Comparison of ENCODE assay signal across 1 mouse cellular context in the genomic region with DNA sequence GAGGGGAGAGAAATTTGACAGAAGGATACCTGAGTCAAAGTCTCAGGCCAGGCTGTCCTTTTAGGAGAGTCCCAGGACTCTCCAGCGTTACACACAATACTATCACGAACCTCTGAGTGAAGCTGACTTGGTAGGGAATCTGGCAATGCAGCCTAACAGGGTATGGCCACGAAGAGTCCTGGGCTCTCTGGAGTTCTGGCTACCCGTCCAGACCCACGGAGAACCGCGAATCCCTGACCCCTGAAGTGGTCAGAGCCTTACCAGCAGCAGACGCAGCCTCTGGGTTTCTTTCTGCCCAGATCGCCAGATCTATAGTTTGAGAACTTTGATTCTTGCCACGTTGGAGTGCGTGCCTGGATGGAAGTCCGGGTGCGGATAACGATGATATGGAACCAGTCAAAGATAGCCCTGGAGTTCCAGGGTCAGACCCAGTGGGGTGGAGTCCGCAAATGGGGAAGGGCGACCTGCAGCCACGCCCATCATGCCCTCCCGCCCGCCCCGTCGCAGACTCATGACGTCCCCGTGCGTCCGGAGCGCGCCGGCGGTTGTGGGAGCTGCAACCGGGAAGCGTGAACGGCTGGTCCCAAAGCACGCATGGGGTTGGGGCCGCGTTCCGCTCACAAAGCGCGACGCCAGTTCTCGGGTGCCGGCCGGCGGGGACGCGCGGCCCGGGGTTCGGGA.
TF ChIP-seq lines count a peak whose summit lies in the region.

TSS of gene Dhrs1 (minus strand) at position 511 of the 681 bp plus-strand sequence.
TSS of gene Nop9 (plus strand) at position 514 of the 681 bp plus-strand sequence.

TF ChIP-seq in CH12.LX, 34 proteins besides CTCF, POLR2A, EP300 and RAD21:
- TF ChIP-seq HCFC1 (IDR thresholded peaks at IDR 0.05; ENCODE audit: low read depth, low read length): peak; percentile 78
- peak; percentile 83 for TF ChIP-seq SIN3A (IDR thresholded peaks at IDR 0.05; ENCODE audit: low read length)
- peak; percentile 41; the same call in 1 of the 2 replicates for TF ChIP-seq MAZ (IDR thresholded peaks at IDR 0.05; ENCODE audit: low read depth, low read length)
- peak; percentile 56; the same call in 1 of the 2 replicates for TF ChIP-seq TCF12 (IDR thresholded peaks at IDR 0.05; ENCODE audit: low read depth, low read length)
- TF ChIP-seq ELF1 (IDR thresholded peaks at IDR 0.05; ENCODE audit: low read depth, low read length): peak; percentile 82
- TF ChIP-seq POLR2AphosphoS2 (IDR thresholded peaks at IDR 0.05; ENCODE audit: low read depth, low read length): 0 out of 2 replicates have a peak, but pooled peaks have one; percentile 35
- TF ChIP-seq SMC3 (IDR thresholded peaks at IDR 0.05; ENCODE audit: low read depth, low read length): no peak
- TF ChIP-seq NRF1 (IDR thresholded peaks at IDR 0.05; ENCODE audit: low read depth, low read length): peak; percentile 25; the same call in 1 of the 2 replicates
- TF ChIP-seq MAX (IDR thresholded peaks at IDR 0.05; ENCODE audit: low read length): peak; percentile 68
- no peak for TF ChIP-seq UBTF (IDR thresholded peaks at IDR 0.05; ENCODE audit: low read depth, low read length)
- TF ChIP-seq IRF4 (IDR thresholded peaks at IDR 0.05; ENCODE audit: low read depth, low read length): peak; percentile 68; the same call in 1 of the 2 replicates
- TF ChIP-seq KAT2A (IDR thresholded peaks at IDR 0.05; ENCODE audit: insufficient replicate concordance, low read length): 0 out of 2 replicates have a peak, but pooled peaks have one; percentile 54
- peak; percentile 62; the same call in 1 of the 2 replicates for TF ChIP-seq NELFE (IDR thresholded peaks at IDR 0.05; ENCODE audit: low read depth, low read length)
- TF ChIP-seq RCOR1 (conservative IDR thresholded peaks at IDR 0.05; ENCODE audit: low read depth, low read length): no peak
- TF ChIP-seq ZMIZ1 (IDR thresholded peaks at IDR 0.05; ENCODE audit: low read depth, low read length): no peak
- TF ChIP-seq MXI1 (IDR thresholded peaks at IDR 0.05; ENCODE audit: low read depth, low read length): peak; percentile 91
- no peak for TF ChIP-seq USF2 (conservative IDR thresholded peaks at IDR 0.05; ENCODE audit: low read depth, low read length)
- TF ChIP-seq BHLHE40 (IDR thresholded peaks at IDR 0.05; ENCODE audit: low read depth, low read length): peak; percentile 41; the same call in 1 of the 2 replicates
